Mouse (Mus musculus): ENCODE measurements around the gene Col23a1.
A peak's percentile ranks its signal among the peaks of the same experiment; 100 is the strongest.
"Not testable (repeated sequence)": the region's sequence is repeated elsewhere in the genome, so short reads cannot be mapped to it uniquely, and the experiment has no call there.

Col23a1 gene

GRCm38 (mm10) chr11:51619409-51620060, 329.8 kb downstream of the Col23a1 start, which contains the start of gene Nhp2:
Gene Nhp2, plus strand, starts transcription at chr11:51619735.
- peak; percentile 75 to 76 for DNase-seq (ENCODE audit: low spot score in 2 of 2)

GRCm38 (mm10) chr11:51620084-51620483, 330.4 kb downstream of the Col23a1 start:
- DNase-seq (ENCODE audit: low spot score in 2 of 2) = no peak

- DNase-seq (ENCODE audit: low spot score in 2 of 2) = no peak
Observed at GRCm38 (mm10) chr11:51621776-51622175, 332.1 kb downstream of the Col23a1 start.

- no peak for DNase-seq (ENCODE audit: low spot score in 2 of 2)
Observed at GRCm38 (mm10) chr11:51622971-51623491, 333.3 kb downstream of the Col23a1 start.

GRCm38 (mm10) chr11:51625187-51625820, 335.6 kb downstream of the Col23a1 start:
- DNase-seq (ENCODE audit: low spot score in 2 of 2) = no peak

GRCm38 (mm10) chr11:51627425-51627824, 337.7 kb downstream of the Col23a1 start:
- no peak for DNase-seq (ENCODE audit: low spot score in 2 of 2)

- DNase-seq (ENCODE audit: low spot score in 2 of 2) = no peak
Observed at GRCm38 (mm10) chr11:51627907-51628306, 338.2 kb downstream of the Col23a1 start.

- no peak for DNase-seq (ENCODE audit: low spot score in 2 of 2)
Observed at GRCm38 (mm10) chr11:51629651-51630314, 340.1 kb downstream of the Col23a1 start.

- no peak for DNase-seq (ENCODE audit: low spot score in 2 of 2)
Observed at GRCm38 (mm10) chr11:51632130-51632753, 342.5 kb downstream of the Col23a1 start.

GRCm38 (mm10) chr11:51633200-51633599, 343.5 kb downstream of the Col23a1 start:
- not testable (repeated sequence) for DNase-seq (ENCODE audit: low spot score in 2 of 2)

Measured in thymus, postnatal 10 days (tissue).